ENCODE assay signal across 28 mouse cellular contexts in the genomic region with DNA sequence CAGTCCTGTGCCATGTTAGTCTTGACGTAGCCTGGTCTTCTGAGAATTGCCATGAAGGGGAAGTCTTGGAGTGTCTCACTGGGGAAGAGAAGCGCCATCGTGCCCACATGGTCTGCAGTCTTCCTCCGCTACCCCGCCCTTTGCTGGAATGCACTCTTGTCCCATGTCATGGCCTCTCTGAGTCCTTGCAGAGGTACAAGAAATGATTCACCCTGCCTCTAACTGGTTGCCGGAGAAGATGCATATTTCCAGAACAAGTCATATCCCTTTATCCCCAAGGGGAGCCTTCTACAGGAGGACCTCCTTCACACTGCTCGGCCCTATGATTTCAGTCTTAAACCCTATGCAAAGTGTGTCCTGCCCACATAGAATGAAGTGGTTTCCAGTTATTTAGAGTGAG. TPM values are rescaled to one million over a fixed set of nuclear protein-coding genes. Genes with fewer than 3 reads are reported as not detected.
DNase-seq lines count a peak whose midpoint lies in the region.
"Had no signal": no experiment of that assay in that cellular context is flagged by ENCODE, and none has a peak within 500 bp of the region (broad histone marks: within the 10 kb centered on the region; RNA-seq: fewer than 3 reads in every experiment).

No protein-coding gene starts in this region.

- WGBS in heart, embryonic 10.5 days: 87% methylated on average over 7 of the region's 7 CpGs

- H3K9me3 ChIP-seq in heart, embryonic 10.5 days: no peaks in the 10 kb centered on the region
- H3K9me3 ChIP-seq: embryonic facial prominence, embryonic 12.5 days; embryonic facial prominence, embryonic 15.5 days; hindbrain, embryonic 12.5 days; hindbrain, embryonic 15.5 days had no signal

- no peaks in the 10 kb centered on the region for H3K36me3 ChIP-seq in heart, embryonic 10.5 days
- H3K36me3 ChIP-seq: embryonic facial prominence, embryonic 12.5 days; embryonic facial prominence, embryonic 15.5 days; hindbrain, embryonic 12.5 days; hindbrain, embryonic 15.5 days had no signal

- H3K27ac ChIP-seq in heart, embryonic 10.5 days: no peak overlapping the region
- H3K27ac ChIP-seq: embryonic facial prominence, embryonic 12.5 days; embryonic facial prominence, embryonic 15.5 days; gastrocnemius, adult 2 months; heart, adult 2 months; hindbrain, embryonic 12.5 days; hindbrain, embryonic 15.5 days had no signal

- peaks cover 40% of the 10 kb centered on the region for H3K27me3 ChIP-seq in heart, embryonic 10.5 days (ENCODE audit: insufficient read depth, poor library complexity, severe bottlenecking)

- H3K4me3 ChIP-seq in heart, embryonic 10.5 days: no peak overlapping the region
- H3K4me3 ChIP-seq: embryonic facial prominence, embryonic 12.5 days; embryonic facial prominence, embryonic 15.5 days; gastrocnemius, adult 2 months; heart, adult 2 months; hindbrain, embryonic 12.5 days; hindbrain, embryonic 15.5 days had no signal

- peak; percentile 87 for DNase-seq in heart, adult 11 months
- no peak for DNase-seq in heart, embryonic 10.5 days (ENCODE audit: low spot score)
- peak; percentile 45 for DNase-seq in 3T3-L1 (ENCODE audit: low read depth, low spot score)
- peak; percentile 13 for DNase-seq in NIH3T3 (ENCODE audit: low read depth)
- no peak for DNase-seq in kidney, postnatal 14 days
- DNase-seq in natural killer cell, adult 2 months (ENCODE audit: low spot score in 2 of 2): no peak
- DNase-seq in embryo, embryonic 10 days (ENCODE audit: low spot score): no peak
- DNase-seq: adrenal gland, postnatal 10 days; adrenal gland, postnatal 36 days; cerebellum, adult 18-20 months; cerebellum, adult 9-10 months; cerebellum, postnatal 14 days; forebrain, postnatal 0 days; gastrocnemius, adult 2 months; gastrocnemius, postnatal 14 days; heart, adult 2 months had no signal

- H3K4me1 ChIP-seq in heart, embryonic 10.5 days: peaks cover 14% of the 10 kb centered on the region
- H3K4me1 ChIP-seq: embryonic facial prominence, embryonic 12.5 days; hindbrain, embryonic 15.5 days had no signal

RNA-seq across cellular contexts. Expression of a gene that starts 7.3 kb away (rescaled TPM):
- not detected in 2 replicates for polyA plus RNA-seq in heart, embryonic 10.5 days (2016; fragmentation: Nextera tagmentation; extraction: Ambion mirVana)
- polyA plus RNA-seq: embryonic facial prominence, embryonic 12.5 days; embryonic facial prominence, embryonic 15.5 days; forebrain, embryonic 11.5 days; forebrain, embryonic 14.5 days; forebrain, postnatal 0 days; frontal cortex, adult 2 months; heart, adult 2 months; heart, embryonic 11.5 days; heart, embryonic 14.5 days; heart, postnatal 0 days; hindbrain, embryonic 12.5 days; hindbrain, embryonic 15.5 days; intestine, embryonic 14.5 days; intestine, postnatal 0 days had no signal

RNA-seq across cellular contexts. Expression of a gene that starts 14.5 kb away (rescaled TPM):
- polyA plus RNA-seq in heart, embryonic 10.5 days (2016; fragmentation: Nextera tagmentation; extraction: Ambion mirVana): 2.7 and 2.8 TPM in 2 replicates
- polyA plus RNA-seq: embryonic facial prominence, embryonic 12.5 days; embryonic facial prominence, embryonic 15.5 days; forebrain, embryonic 11.5 days; forebrain, embryonic 14.5 days; hindbrain, embryonic 12.5 days had no signal

RNA-seq across cellular contexts. Expression of a gene that starts 31.3 kb away (rescaled TPM):
- polyA plus RNA-seq in heart, embryonic 10.5 days (2016; fragmentation: Nextera tagmentation; extraction: Ambion mirVana): not detected in 2 replicates
- polyA plus RNA-seq: embryonic facial prominence, embryonic 12.5 days; embryonic facial prominence, embryonic 15.5 days; forebrain, embryonic 11.5 days; forebrain, embryonic 14.5 days; forebrain, postnatal 0 days; frontal cortex, adult 2 months; heart, adult 2 months; heart, embryonic 11.5 days; heart, embryonic 14.5 days; heart, postnatal 0 days; hindbrain, embryonic 12.5 days; hindbrain, embryonic 15.5 days; intestine, embryonic 14.5 days; intestine, postnatal 0 days had no signal

RNA-seq across cellular contexts. Expression of a gene that starts 53.4 kb away (rescaled TPM):
- polyA plus RNA-seq in heart, embryonic 10.5 days (2016; fragmentation: Nextera tagmentation; extraction: Ambion mirVana): not detected in 2 replicates
- polyA plus RNA-seq: embryonic facial prominence, embryonic 12.5 days; forebrain, embryonic 11.5 days; forebrain, embryonic 14.5 days; forebrain, postnatal 0 days; heart, embryonic 11.5 days; hindbrain, embryonic 12.5 days; hindbrain, embryonic 15.5 days had no signal

RNA-seq across cellular contexts. Expression of a gene that starts 60.0 kb away (rescaled TPM):
- polyA plus RNA-seq in heart, embryonic 10.5 days (2016; fragmentation: Nextera tagmentation; extraction: Ambion mirVana): 0.13 and 0.22 TPM in 2 replicates
- polyA plus RNA-seq: embryonic facial prominence, embryonic 15.5 days; forebrain, embryonic 11.5 days; forebrain, embryonic 14.5 days; forebrain, postnatal 0 days; frontal cortex, adult 2 months; heart, adult 2 months; heart, embryonic 11.5 days; heart, embryonic 14.5 days; heart, postnatal 0 days; hindbrain, embryonic 12.5 days; hindbrain, embryonic 15.5 days; intestine, embryonic 14.5 days; intestine, postnatal 0 days had no signal

Comparison
In these comparisons a context has a peak if more than half of its experiments do, and no peak if none do; other contexts are left out.
1. DNase-seq: peak in heart, adult 11 months (single experiment), 3T3-L1 (single experiment) and NIH3T3 (single experiment); none in heart, embryonic 10.5 days (single experiment), kidney, postnatal 14 days (single experiment), natural killer cell, adult 2 months (0 of 2) and embryo, embryonic 10 days (single experiment).